Mouse (Mus musculus): ENCODE data around the gene Zfp950.

GRCm38 (mm10) chr19:61089001-61089400, 51.6 kb downstream of the Zfp950 start:
- TF ChIP-seq CTCF (IDR thresholded peaks at IDR 0.05; ENCODE audit: control insufficient read depth, insufficient read depth, insufficient read length) (no peak), USF1 (IDR thresholded peaks at IDR 0.05; ENCODE audit: low read depth) (no peak), MYOG (IDR thresholded peaks at IDR 0.05; ENCODE audit: control insufficient read depth, extremely low read depth, insufficient read length) (no peak), MAX (IDR thresholded peaks at IDR 0.05) (no peak), FOSL1 (IDR thresholded peaks at IDR 0.05; ENCODE audit: insufficient read depth, low read length, poor library complexity, severe bottlenecking) (no peak), CEBPB (IDR thresholded peaks at IDR 0.05; ENCODE audit: low read depth) (no peak)

Measured in C2C12 (cell line).